Mouse (Mus musculus) myocyte (in vitro differentiated cells): ENCODE measurements around the gene Srcap. TPM values are rescaled to one million over a fixed set of nuclear protein-coding genes. Genes with fewer than 3 reads are reported as not detected.
A peak's percentile ranks its signal among the peaks of the same experiment; 100 is the strongest.
"Not testable (repeated sequence)": the region's sequence is repeated elsewhere in the genome, so short reads cannot be mapped to it uniquely, and the experiment has no call there.

Experiments used
- H3K27me3 ChIP-seq: one replicate; pipeline ENCODE4 v1.6.1; 2011; ENCODE audit not compliant: control insufficient read depth, insufficient read depth, insufficient read length
- H3K36me3 ChIP-seq: one replicate; pipeline ENCODE4 v1.6.1; 2011; ENCODE audit not compliant: control insufficient read depth, insufficient read depth
- H3K4me2 ChIP-seq: one replicate; pipeline ENCODE4 v1.6.1; 2011; ENCODE audit warnings: low read depth, control low read depth
- H3K4me3 ChIP-seq: one replicate; pipeline ENCODE4 v1.5.1; 2011; ENCODE audit warnings: mild to moderate bottlenecking, control low read depth, moderate library complexity
- H3K79me2 ChIP-seq: one replicate; pipeline ENCODE4 v1.6.1; 2011; ENCODE audit not compliant: control insufficient read depth, insufficient read depth
- H3ac ChIP-seq: one replicate; pipeline ENCODE4 v1.6.1; 2011; ENCODE audit not compliant: control insufficient read depth, insufficient read length
- CEBPB ChIP-seq: IDR thresholded peaks from 2 replicates; pipeline ENCODE4 v1.6.1; 2011; ENCODE audit warnings: mild to moderate bottlenecking, moderate library complexity; ENCODE audit not compliant: poor library complexity, insufficient read depth, severe bottlenecking
- E2F4 ChIP-seq: IDR thresholded peaks from one replicate; pipeline ENCODE4 v1.6.1; 2011; ENCODE audit warnings: mild to moderate bottlenecking, control low read depth, moderate library complexity; ENCODE audit not compliant: insufficient read depth
- MAX ChIP-seq: IDR thresholded peaks from one replicate; pipeline ENCODE4 v1.6.1; 2011; ENCODE audit warnings: low read depth, mild to moderate bottlenecking, control low read depth
- MYOD1 ChIP-seq, 3 experiments: IDR thresholded peaks; one replicate each; pipeline ENCODE4 v1.6.1; 2011; ENCODE audit warnings: control low read depth in 2 of 3, low read depth in 2 of 3, mild to moderate bottlenecking in 2 of 3, moderate library complexity in 1 of 3; ENCODE audit not compliant: insufficient read length in 2 of 3, control insufficient read depth in 1 of 3
- MYOG ChIP-seq, 3 experiments: IDR thresholded peaks; one replicate each; pipeline ENCODE4 v1.6.1; 2011; ENCODE audit warnings: control low read depth in 2 of 3, low read depth in 2 of 3, mild to moderate bottlenecking in 2 of 3; ENCODE audit not compliant: insufficient read length in 2 of 3, control insufficient read depth in 1 of 3, insufficient read depth in 1 of 3
- POLR2A ChIP-seq: IDR thresholded peaks from one replicate; pipeline ENCODE4 v1.6.1; 2011; ENCODE audit warnings: low read depth, mild to moderate bottlenecking, control low read depth, moderate library complexity; ENCODE audit not compliant: insufficient read length
- POLR2AphosphoS2 ChIP-seq: IDR thresholded peaks from one replicate; pipeline ENCODE4 v1.6.1; 2011; ENCODE audit warnings: low read depth, control low read depth; ENCODE audit not compliant: insufficient read length
- REST ChIP-seq: IDR thresholded peaks from one replicate; pipeline ENCODE4 v1.6.1; 2011; ENCODE audit warnings: mild to moderate bottlenecking, control low read depth, moderate library complexity; ENCODE audit not compliant: insufficient read depth, insufficient read length
- SRF ChIP-seq: IDR thresholded peaks from one replicate; pipeline ENCODE4 v1.6.1; 2011; ENCODE audit warnings: low read depth; ENCODE audit not compliant: control insufficient read depth, insufficient read length
- TCF12 ChIP-seq: IDR thresholded peaks from one replicate; pipeline ENCODE4 v1.6.1; 2011; ENCODE audit warnings: mild to moderate bottlenecking, control low read depth; ENCODE audit not compliant: poor library complexity, insufficient read depth, severe bottlenecking
- TCF3 ChIP-seq: IDR thresholded peaks from one replicate; pipeline ENCODE4 v1.6.1; 2011; ENCODE audit warnings: low read depth, control low read depth; ENCODE audit not compliant: insufficient read length
- USF1 ChIP-seq: IDR thresholded peaks from one replicate; pipeline ENCODE4 v1.6.1; 2011; ENCODE audit warnings: low read depth, mild to moderate bottlenecking, control low read depth, moderate library complexity
- polyA plus RNA-seq: library from polyadenylated mRNA; unstranded; fragments of >200 nt; fragmentation: generic; extraction: Trizol; gene quantifications from one replicate; pipeline ENCODE4 v1.2.1, GENCODE M21; 2012; ENCODE audit warnings: missing spikeins

The Srcap gene
- polyA plus RNA-seq: 18.1 TPM

DNA sequence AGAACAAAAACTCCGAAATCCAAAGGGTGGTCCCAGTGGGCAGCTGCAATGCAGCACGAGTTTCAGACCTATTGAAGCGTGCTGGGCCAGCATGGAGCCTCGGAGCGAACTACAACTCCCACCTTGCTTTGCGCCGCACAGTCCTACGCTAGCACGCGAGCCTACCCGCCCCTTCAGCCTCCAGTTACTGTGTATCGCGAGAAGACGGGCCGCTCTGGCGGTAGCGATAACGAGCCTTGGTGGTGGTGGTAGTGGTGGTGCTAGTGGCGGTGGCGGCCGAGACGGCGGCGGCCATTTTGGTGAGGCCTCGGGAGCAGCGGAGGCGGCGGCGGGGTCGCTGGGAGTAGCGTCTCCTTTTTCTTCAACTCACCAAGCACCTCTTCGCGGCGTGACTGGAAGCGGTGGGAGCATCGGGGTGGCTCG lies at the start of gene Srcap:
Srcap (plus strand) TSS at position 176 of the 423 bp plus-strand sequence.
- H3K27me3 ChIP-seq: no peaks in the 10 kb centered on the region
- peak within 1 kb of the TSS; percentile 70 for H3K4me3 ChIP-seq
- H3K79me2 ChIP-seq: peaks cover 35% of the 10 kb centered on the region
- TF ChIP-seq SRF (no peak), CEBPB (no peak), MYOG (IDR thresholded peaks at IDR 0.05; ENCODE audit: control insufficient read depth in 1 of 3, insufficient read depth in 1 of 3, insufficient read length in 2 of 3, low read depth in 2 of 3) (peak in 1 of 3 experiments; percentile 5), POLR2AphosphoS2 (peak; percentile 98), POLR2A (peak; percentile 90), MYOD1 (IDR thresholded peaks at IDR 0.05; ENCODE audit: control insufficient read depth in 1 of 3, insufficient read length in 2 of 3, low read depth in 2 of 3) (no peak), TCF3 (no peak), MAX (no peak), REST (no peak)
- H3K4me2 ChIP-seq: peak within 1 kb of the TSS; percentile 99
- peaks cover 14% of the 10 kb centered on the region for H3K36me3 ChIP-seq
- H3ac ChIP-seq: peak within 1 kb of the TSS; percentile 91

DNA sequence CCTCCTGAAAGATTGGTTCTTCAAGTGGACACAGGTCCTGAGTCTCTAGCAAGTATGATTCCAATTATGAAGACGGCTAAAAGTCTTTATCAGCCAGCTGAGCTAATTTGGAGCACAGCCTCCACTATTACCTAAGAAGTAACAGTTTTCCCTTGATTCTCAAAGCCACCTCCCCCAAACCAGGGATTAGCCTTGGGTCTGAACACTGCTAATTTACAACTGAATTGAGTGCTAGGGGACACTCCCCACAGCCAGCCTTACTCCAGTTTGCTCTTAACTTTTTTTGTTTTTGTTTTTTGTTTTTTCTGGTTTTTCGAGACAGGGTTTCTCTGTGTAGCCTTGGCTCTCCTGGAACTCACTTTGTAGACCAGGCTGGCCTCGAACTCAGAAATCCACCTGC lies 46.6 kb upstream of the Srcap start:
- peaks cover 7% of the 10 kb centered on the region for H3K36me3 ChIP-seq

DNA sequence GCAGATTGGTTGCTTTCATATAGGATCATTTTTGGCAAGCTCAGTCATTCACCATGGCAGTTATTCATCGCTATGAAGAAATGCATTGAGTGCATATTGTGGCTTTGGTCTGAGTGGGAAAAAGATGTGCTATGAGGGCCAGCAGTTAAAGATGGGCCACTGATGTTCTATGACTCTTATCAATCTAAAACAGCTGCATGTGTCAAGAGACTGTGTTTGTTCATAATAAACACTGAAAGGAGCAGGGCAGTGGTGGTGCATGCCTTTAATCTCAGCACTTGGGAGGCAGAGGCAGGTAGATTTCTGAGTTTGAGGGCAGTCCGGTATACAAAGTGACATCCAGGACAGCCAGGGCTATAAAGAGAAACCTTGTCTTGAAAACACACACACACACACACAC lies 46.1 kb upstream of the Srcap start:
- peaks cover 26% of the 10 kb centered on the region for H3K79me2 ChIP-seq
- not testable (repeated sequence) for H3K4me2 ChIP-seq, H3K4me3 ChIP-seq, H3K27me3 ChIP-seq, H3K36me3 ChIP-seq, H3ac ChIP-seq

More for the DNA sequence above, 46.6 kb upstream of the Srcap start:
- H3ac ChIP-seq: no peak overlapping the region
- no peak overlapping the region for H3K4me2 ChIP-seq
- H3K79me2 ChIP-seq: peaks cover 26% of the 10 kb centered on the region
- H3K4me3 ChIP-seq: no peak overlapping the region
- no peak for TF ChIP-seq MYOG (IDR thresholded peaks at IDR 0.05; ENCODE audit: control insufficient read depth in 1 of 3, insufficient read depth in 1 of 3, insufficient read length in 2 of 3, low read depth in 2 of 3)
- no peaks in the 10 kb centered on the region for H3K27me3 ChIP-seq

DNA sequence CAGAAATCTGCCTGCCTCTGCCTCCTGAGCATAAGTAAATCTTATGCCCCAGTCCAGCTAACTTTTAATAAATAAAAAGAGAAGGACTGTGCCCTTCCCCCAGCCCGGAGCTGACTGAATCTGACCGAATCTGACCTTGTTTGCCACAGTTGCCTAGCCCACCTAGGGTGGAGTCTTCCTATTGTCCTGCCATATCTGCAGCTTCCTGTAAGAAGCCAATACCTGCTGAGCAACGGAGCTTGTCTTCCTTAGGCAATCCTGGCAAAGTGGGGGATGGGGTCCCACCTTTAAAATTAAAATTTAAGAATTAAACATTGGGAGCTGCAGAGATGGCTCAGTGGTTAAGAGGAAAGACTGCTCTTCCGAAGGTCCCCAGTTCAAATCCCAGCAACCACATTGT lies 45.2 kb upstream of the Srcap start:
- H3K4me3 ChIP-seq: no peak overlapping the region
- no peaks in the 10 kb centered on the region for H3K27me3 ChIP-seq
- H3K79me2 ChIP-seq: peaks cover 26% of the 10 kb centered on the region
- TF ChIP-seq E2F4 (no peak), TCF12 (no peak), USF1 (no peak), TCF3 (no peak), MAX (no peak), POLR2AphosphoS2 (no peak), SRF (no peak), REST (no peak), MYOG (IDR thresholded peaks at IDR 0.05; ENCODE audit: control insufficient read depth in 1 of 3, insufficient read depth in 1 of 3, insufficient read length in 2 of 3, low read depth in 2 of 3) (no peak), CEBPB (no peak), MYOD1 (IDR thresholded peaks at IDR 0.05; ENCODE audit: control insufficient read depth in 1 of 3, insufficient read length in 2 of 3, low read depth in 2 of 3) (no peak), POLR2A (no peak)
- H3K36me3 ChIP-seq: peaks cover 7% of the 10 kb centered on the region
- H3ac ChIP-seq: no peak overlapping the region
- H3K4me2 ChIP-seq: no peak overlapping the region

DNA sequence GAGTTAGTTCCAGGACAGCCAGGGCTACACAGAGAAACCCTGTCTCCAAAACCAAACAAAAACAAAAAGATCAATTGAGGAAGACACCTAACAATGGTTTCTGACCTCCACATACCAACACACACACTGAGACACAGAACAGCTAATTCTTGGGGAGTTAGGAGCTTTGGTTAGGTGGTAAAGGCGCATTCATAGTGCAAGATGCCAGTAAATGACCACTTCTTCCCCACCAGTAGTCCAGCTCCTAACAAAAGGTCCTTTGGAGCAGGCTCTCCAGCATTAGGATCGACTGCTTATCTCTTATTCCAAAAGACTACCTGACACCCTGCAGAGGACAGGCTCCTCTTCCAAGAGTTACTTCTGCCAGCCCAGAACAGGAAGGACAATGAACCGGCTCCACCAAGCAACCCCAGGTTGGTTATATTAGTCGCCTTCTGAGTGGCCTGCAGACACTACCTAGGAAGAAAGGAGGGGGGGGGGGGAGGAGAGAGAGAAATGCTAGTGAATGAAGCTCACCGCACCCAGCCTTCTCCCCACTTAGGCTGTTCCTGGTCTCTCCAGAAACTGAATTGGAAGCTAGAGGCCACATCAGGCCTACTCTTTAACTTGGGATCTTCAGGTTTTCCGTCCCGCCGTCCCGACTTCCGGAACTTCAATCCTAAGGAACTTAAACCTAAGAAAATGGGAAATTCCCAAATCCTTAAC lies 41.6 kb upstream of the Srcap start:
- peaks cover 16% of the 10 kb centered on the region for H3K36me3 ChIP-seq
- H3ac ChIP-seq: peak overlapping the region; percentile 64
- TF ChIP-seq E2F4 (no peak), TCF3 (no peak), POLR2AphosphoS2 (no peak), CEBPB (no peak), SRF (no peak), POLR2A (no peak), MYOG (IDR thresholded peaks at IDR 0.05; ENCODE audit: control insufficient read depth in 1 of 3, insufficient read depth in 1 of 3, insufficient read length in 2 of 3, low read depth in 2 of 3) (no peak), MYOD1 (IDR thresholded peaks at IDR 0.05; ENCODE audit: control insufficient read depth in 1 of 3, insufficient read length in 2 of 3, low read depth in 2 of 3) (no peak), MAX (no peak), USF1 (no peak)
- H3K79me2 ChIP-seq: peaks cover 41% of the 10 kb centered on the region
- peak overlapping the region; percentile 77 for H3K4me2 ChIP-seq
- peak overlapping the region; percentile 98 for H3K4me3 ChIP-seq
- H3K27me3 ChIP-seq: no peaks in the 10 kb centered on the region
